Mouse (Mus musculus) bone marrow, adult 2 months (tissue): ENCODE measurements around the gene Tmco1.

Source experiments
- CTCF ChIP-seq: fragments of 200-500 bp; IDR thresholded peaks from 2 replicates; pipeline ENCODE4 v1.5.1; 2011; ENCODE audit warnings: low read length, control low read depth; ENCODE audit not compliant: control insufficient read depth, insufficient read depth
- POLR2A ChIP-seq: fragments of 200-500 bp; IDR thresholded peaks from 2 replicates; pipeline ENCODE4 v1.6.1; 2011; ENCODE audit warnings: low read depth, mild to moderate bottlenecking, control low read depth, low read length, borderline replicate concordance; ENCODE audit not compliant: control insufficient read depth

DNA sequence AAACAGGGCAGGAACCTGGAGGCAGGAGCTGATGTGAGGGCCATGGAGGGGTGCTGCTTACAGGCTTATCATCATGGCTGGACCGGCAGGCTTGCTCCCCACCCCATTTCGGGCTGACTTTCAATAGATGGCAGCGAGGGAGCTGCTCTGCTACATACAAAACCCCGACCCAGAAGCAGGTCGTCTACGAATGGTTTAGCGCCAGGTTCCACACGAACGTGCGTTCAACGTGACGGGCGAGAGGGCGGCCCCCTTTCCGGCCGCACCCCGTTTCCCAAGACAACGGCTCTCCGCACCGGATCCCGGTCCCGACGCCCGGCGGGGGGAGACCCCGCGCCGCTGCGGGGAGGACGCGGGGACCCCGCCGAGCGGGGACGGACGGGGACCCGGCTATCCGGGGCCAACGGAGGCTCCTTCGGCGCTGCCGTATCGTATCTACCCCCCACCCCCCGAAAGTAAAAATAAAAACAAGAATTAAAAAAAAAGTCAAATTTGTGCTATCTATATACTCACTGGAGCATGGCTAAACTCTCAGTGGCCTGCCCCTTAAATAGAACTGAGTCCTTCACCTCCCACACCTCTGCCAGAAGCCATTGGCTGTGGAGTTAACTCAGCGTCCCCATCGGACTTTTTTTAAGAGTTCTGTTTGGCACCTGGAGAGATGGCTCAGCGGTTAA lies 32.1 kb downstream of the Tmco1 start:
- TF ChIP-seq CTCF: no peak
- TF ChIP-seq POLR2A: no peak
